Mouse (Mus musculus): Measurements from ENCODE around the gene Tmem127. TPM values are rescaled to one million over a fixed set of nuclear protein-coding genes. Genes with fewer than 3 reads are reported as not detected.
"Not testable (repeated sequence)": the region's sequence is repeated elsewhere in the genome, so short reads cannot be mapped to it uniquely, and the experiment has no call there.

The Tmem127 gene
- 41.6 and 46.2 TPM in 2 replicates for polyA plus RNA-seq (2012; ENCODE audit: insufficient read depth, insufficient read length, missing spikeins)

DNA sequence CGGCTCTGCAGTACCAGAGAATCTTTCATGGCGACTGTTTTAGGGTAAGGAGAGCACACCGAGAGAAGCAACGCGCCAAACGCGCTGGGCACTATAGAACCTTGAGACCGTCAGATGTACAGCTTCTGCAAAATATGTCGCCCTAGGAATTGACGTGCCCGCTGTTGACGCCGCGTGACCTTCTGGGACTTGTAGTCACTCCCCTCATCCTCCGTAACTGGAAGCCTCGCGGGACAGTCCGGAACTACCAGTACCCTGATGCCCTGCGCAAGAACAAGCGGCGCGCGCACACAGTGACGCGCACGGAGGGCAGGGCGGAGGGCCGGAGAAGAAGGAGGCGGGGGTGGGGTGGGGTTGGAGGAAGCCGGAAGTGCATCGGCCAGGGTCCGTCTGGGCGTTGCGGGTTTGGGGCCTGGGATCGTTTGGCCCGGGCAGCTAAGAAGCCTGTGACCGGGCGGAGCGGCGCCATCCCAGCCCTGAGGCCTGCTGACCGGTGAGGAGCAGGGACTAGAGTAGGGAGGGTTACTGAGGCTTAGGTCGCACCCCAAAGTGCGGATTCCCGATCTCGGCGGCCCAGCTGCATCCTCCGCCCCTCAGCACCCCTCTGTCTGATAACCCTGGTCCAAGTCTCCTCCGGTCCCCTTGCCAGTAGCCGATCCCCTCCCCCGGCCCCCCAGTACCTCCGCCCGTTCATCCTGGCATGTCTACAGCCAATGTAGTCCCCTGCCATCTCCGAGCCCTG is at the start of gene Tmem127, which contains the start of gene Ciao1:
Tmem127 (plus strand) TSS at position 317 of the 742 bp plus-strand sequence.
Ciao1 (minus strand) TSS at position 225 of the 742 bp plus-strand sequence.
- no peak for TF ChIP-seq POLR2A (IDR thresholded peaks at IDR 0.05; ENCODE audit: borderline replicate concordance, low read depth, low read length)
- no peak for TF ChIP-seq CTCF (IDR thresholded peaks at IDR 0.05; ENCODE audit: low read depth, low read length)
- Histone ChIP-seq H3K27ac (ENCODE audit: insufficient read depth, low read depth, low read length) (peak within 1 kb of the TSS; percentile 60), H3K4me3 (ENCODE audit: insufficient read depth, low read length) (peak within 1 kb of the TSS; percentile 98), H3K4me1 (ENCODE audit: control insufficient read depth, insufficient read depth, low read length) (peaks cover 36% of the 10 kb centered on the region)

DNA sequence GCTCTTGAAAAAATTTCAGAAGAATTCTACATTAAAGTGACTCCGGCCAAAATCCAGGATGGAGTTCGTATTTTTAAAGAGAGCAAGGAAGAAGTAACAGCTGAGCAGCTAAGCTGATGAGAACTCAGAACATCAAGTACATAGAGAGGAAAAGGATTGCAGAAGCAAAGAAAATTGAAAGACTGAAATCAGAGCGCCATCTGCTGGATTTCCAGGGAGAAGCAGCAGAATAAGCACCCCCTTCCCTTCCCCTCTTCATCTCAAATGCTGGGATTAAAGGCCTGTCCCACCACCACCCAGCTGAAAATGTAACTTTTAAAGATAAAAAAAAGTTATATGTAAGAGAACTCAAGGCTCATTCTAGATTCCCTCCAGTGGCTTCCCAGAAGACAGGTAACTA is 42.8 kb upstream of the Tmem127 start:
- TF ChIP-seq POLR2A (IDR thresholded peaks at IDR 0.05; ENCODE audit: borderline replicate concordance, low read depth, low read length): no peak
- no peak for TF ChIP-seq CTCF (IDR thresholded peaks at IDR 0.05; ENCODE audit: low read depth, low read length)
- H3K4me1 ChIP-seq (ENCODE audit: control insufficient read depth, insufficient read depth, low read length): peaks cover 6% of the 10 kb centered on the region
- no peak overlapping the region for H3K27ac ChIP-seq (ENCODE audit: insufficient read depth, low read depth, low read length)
- H3K4me3 ChIP-seq (ENCODE audit: insufficient read depth, low read length): no peak overlapping the region

DNA sequence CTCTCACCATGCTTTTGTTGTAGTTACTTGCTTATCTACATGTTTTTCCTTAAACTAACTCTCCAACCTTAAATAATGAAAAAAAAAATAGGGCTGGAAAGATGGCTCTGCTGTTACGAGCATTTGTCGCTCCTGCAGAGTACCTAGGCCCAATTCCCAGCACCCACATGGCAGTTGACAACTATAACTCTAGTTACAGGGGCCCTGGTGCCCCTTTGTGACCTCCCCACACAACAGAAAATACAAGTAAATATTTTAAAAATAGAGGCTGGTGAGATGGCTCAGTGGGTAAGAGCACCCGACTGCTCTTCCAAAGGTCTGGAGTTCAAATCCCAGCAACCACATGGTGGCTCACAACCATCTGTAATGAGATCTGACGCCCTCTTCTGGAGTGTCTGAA is 41.8 kb upstream of the Tmem127 start:
- H3K4me1 ChIP-seq (ENCODE audit: control insufficient read depth, insufficient read depth, low read length); H3K4me3 ChIP-seq (ENCODE audit: insufficient read depth, low read length); H3K27ac ChIP-seq (ENCODE audit: insufficient read depth, low read depth, low read length): not testable (repeated sequence)

DNA sequence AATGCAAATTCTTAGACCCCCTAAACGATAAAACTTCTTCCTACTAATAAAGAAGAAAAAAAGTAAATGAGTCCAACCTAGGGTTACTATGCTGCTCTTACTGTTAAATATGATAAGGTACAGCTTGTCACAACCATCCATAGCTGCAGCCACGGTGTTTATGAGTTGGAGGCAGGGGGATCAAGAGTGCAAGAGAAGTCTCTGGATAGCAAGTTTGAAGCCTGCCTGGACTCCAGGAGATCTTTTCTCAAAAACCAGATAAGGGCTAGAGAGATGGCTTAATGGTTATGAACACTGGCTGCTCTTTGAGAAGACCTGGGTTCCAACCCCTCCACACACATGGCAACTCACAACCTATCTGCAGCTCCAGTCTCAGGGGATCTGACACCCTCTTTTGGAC is 40.8 kb upstream of the Tmem127 start:
- no peak overlapping the region for H3K4me3 ChIP-seq (ENCODE audit: insufficient read depth, low read length)
- no peak for TF ChIP-seq CTCF (IDR thresholded peaks at IDR 0.05; ENCODE audit: low read depth, low read length)
- TF ChIP-seq POLR2A (IDR thresholded peaks at IDR 0.05; ENCODE audit: borderline replicate concordance, low read depth, low read length): no peak
- H3K4me1 ChIP-seq (ENCODE audit: control insufficient read depth, insufficient read depth, low read length): peaks cover 6% of the 10 kb centered on the region
- H3K27ac ChIP-seq (ENCODE audit: insufficient read depth, low read depth, low read length): no peak overlapping the region

GRCm38 (mm10) chr2:127207547-127208451 is 39.9 kb upstream of the Tmem127 start, which contains the start of the genes 1810024B03Rik and Snrnp200:
1810024B03Rik (minus strand) TSS chr2:127208280.
Snrnp200 (plus strand) TSS chr2:127208386.
- H3K4me1 ChIP-seq (ENCODE audit: control insufficient read depth, insufficient read depth, low read length): peaks cover 6% of the 10 kb centered on the region
- peak within 1 kb of the TSS; percentile 69 for H3K4me3 ChIP-seq (ENCODE audit: insufficient read depth, low read length)
- H3K27ac ChIP-seq (ENCODE audit: insufficient read depth, low read depth, low read length): peak within 1 kb of the TSS; percentile 45; the same call in 1 of the 2 replicates
- no peak for TF ChIP-seq CTCF (IDR thresholded peaks at IDR 0.05; ENCODE audit: low read depth, low read length)

GRCm38 (mm10) chr2:127208452-127208769 is 39.3 kb upstream of the Tmem127 start:
- Histone ChIP-seq H3K4me3 (ENCODE audit: insufficient read depth, low read length) (peak overlapping the region; percentile 69), H3K4me1 (ENCODE audit: control insufficient read depth, insufficient read depth, low read length) (peaks cover 6% of the 10 kb centered on the region), H3K27ac (ENCODE audit: insufficient read depth, low read depth, low read length) (0 out of 2 replicates have a peak overlapping the region, but pooled peaks have one; percentile 22)
- TF ChIP-seq CTCF (IDR thresholded peaks at IDR 0.05; ENCODE audit: low read depth, low read length) (no peak), POLR2A (IDR thresholded peaks at IDR 0.05; ENCODE audit: borderline replicate concordance, low read depth, low read length) (no peak)

DNA sequence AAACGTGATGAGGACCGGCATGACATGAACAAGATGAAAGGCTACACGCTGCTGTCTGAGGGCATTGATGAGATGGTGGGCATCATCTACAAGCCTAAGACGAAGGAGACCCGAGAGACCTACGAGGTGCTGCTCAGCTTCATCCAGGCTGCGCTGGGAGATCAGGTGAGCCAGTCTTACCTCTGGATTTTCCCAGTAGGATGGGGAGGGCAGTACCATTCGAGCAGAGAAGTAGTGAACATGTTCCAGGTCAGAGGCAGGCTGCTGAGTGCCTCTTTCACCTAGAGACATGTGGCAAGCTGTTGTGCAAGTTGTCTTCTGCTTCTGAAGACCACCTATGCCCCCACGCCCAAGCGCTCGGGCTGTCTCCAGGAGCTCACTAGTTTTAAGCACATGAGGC is 37.0 kb upstream of the Tmem127 start:
- Histone ChIP-seq H3K27ac (ENCODE audit: insufficient read depth, low read depth, low read length) (no peak overlapping the region), H3K4me1 (ENCODE audit: control insufficient read depth, insufficient read depth, low read length) (peaks cover 6% of the 10 kb centered on the region), H3K4me3 (ENCODE audit: insufficient read depth, low read length) (no peak overlapping the region)
- TF ChIP-seq CTCF (IDR thresholded peaks at IDR 0.05; ENCODE audit: low read depth, low read length) (no peak), POLR2A (IDR thresholded peaks at IDR 0.05; ENCODE audit: borderline replicate concordance, low read depth, low read length) (no peak)

DNA sequence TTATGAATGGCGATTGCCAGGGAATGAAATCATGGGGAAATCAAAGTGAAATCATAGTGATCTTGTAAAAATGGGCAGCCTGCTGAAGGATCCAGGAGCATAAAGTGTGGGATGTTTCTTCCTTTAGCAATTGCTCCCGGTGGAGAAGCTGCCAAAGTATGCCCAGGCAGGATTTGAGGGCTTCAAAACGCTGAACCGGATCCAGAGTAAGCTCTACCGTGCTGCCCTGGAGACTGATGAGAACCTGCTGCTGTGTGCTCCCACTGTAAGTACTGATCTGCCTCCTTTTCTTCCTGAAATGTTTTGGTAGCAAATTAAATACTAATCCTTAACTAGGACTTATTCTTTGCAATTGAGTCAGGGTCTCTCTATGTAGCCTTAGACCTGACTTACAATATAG is 30.0 kb upstream of the Tmem127 start:
- TF ChIP-seq POLR2A (IDR thresholded peaks at IDR 0.05; ENCODE audit: borderline replicate concordance, low read depth, low read length) (no peak), CTCF (IDR thresholded peaks at IDR 0.05; ENCODE audit: low read depth, low read length) (no peak)
- no peak overlapping the region for H3K4me3 ChIP-seq (ENCODE audit: insufficient read depth, low read length)
- no peaks in the 10 kb centered on the region for H3K4me1 ChIP-seq (ENCODE audit: control insufficient read depth, insufficient read depth, low read length)
- no peak overlapping the region for H3K27ac ChIP-seq (ENCODE audit: insufficient read depth, low read depth, low read length)

- no peaks in the 10 kb centered on the region for H3K4me1 ChIP-seq (ENCODE audit: control insufficient read depth, insufficient read depth, low read length)
- no peak overlapping the region for H3K4me3 ChIP-seq (ENCODE audit: insufficient read depth, low read length)
- H3K27ac ChIP-seq (ENCODE audit: insufficient read depth, low read depth, low read length): no peak overlapping the region
- no peak for TF ChIP-seq CTCF (IDR thresholded peaks at IDR 0.05; ENCODE audit: low read depth, low read length)
- no peak for TF ChIP-seq POLR2A (IDR thresholded peaks at IDR 0.05; ENCODE audit: borderline replicate concordance, low read depth, low read length)
These were observed 22.4 kb upstream of the Tmem127 start for GRCm38 (mm10) chr2:127225261-127225660.
